ENCODE assay signal across 8 mouse cellular contexts in genomic region chr9:106288864-106289263, GRCm38 (mm10). TPM values are rescaled to one million over a fixed set of nuclear protein-coding genes. Genes with fewer than 3 reads are reported as not detected.
DNase-seq lines count a peak whose midpoint lies in the region; ATAC-seq and TF ChIP-seq lines count a peak whose summit lies in the region.

No protein-coding gene starts in this region.

- intact Hi-C loops in heart, adult 2 months (cut with DNase I) = loop anchor here (1.0 to 5.0 kb wide), 2 partner anchors 132 to 188 kb away; partner anchors contain the start of genes Parp3 and Rrp9

- H3K27ac ChIP-seq in embryonic facial prominence, embryonic 12.5 days = no peak overlapping the region
- no peak overlapping the region for H3K27ac ChIP-seq in heart, adult 2 months
- H3K27ac ChIP-seq in limb, embryonic 14.5 days (replicated peaks; ENCODE audit: low read depth, low read length) = no peak overlapping the region
- H3K27ac ChIP-seq in stomach, embryonic 16.5 days (ENCODE audit: low read length) = no peak overlapping the region

- no peaks in the 10 kb centered on the region for H3K79me2 ChIP-seq in heart, adult 2 months (replicated peaks; ENCODE audit: control insufficient read depth, insufficient read depth, low read length)

- H3K9me3 ChIP-seq in embryonic facial prominence, embryonic 12.5 days = no peaks in the 10 kb centered on the region
- no peaks in the 10 kb centered on the region for H3K9me3 ChIP-seq in limb, embryonic 14.5 days (ENCODE audit: control insufficient read depth, low read length)
- H3K9me3 ChIP-seq in stomach, embryonic 16.5 days (replicated peaks; ENCODE audit: control insufficient read depth, low read length) = no peaks in the 10 kb centered on the region

- 0 out of 2 replicates have a peak, but pooled peaks have one; percentile 70 for TF ChIP-seq EP300 in heart, adult 2 months (IDR thresholded peaks at IDR 0.05; ENCODE audit: insufficient read depth, low read depth, low read length)

- peaks cover 38% of the 10 kb centered on the region for H3K36me3 ChIP-seq in embryonic facial prominence, embryonic 12.5 days
- H3K36me3 ChIP-seq in heart, adult 2 months (ENCODE audit: control insufficient read depth, insufficient read depth, low read length) = no peaks in the 10 kb centered on the region
- H3K36me3 ChIP-seq in limb, embryonic 14.5 days (ENCODE audit: control insufficient read depth, insufficient read depth, low read length) = peaks cover 21% of the 10 kb centered on the region
- H3K36me3 ChIP-seq in stomach, embryonic 16.5 days (ENCODE audit: control insufficient read depth, insufficient read depth, low read length) = no peaks in the 10 kb centered on the region

- peak; percentile 76 for DNase-seq in A20 (ENCODE audit: low read depth, low spot score)
- peak; percentile 86 for DNase-seq in adrenal gland, postnatal 10 days
- DNase-seq in heart, adult 2 months = peak; percentile 74 to 79
- peak; percentile 88 for DNase-seq in kidney, adult 9 months
- peak; percentile 74 for DNase-seq in limb, embryonic 14.5 days (ENCODE audit: low spot score)
- peak; percentile 84 for DNase-seq in naive thymus-derived CD4-positive, alpha-beta T cell, adult 2 months (ENCODE audit: low read depth)

- no peak overlapping the region for H3K9ac ChIP-seq in embryonic facial prominence, embryonic 12.5 days
- no peak overlapping the region for H3K9ac ChIP-seq in heart, adult 2 months (ENCODE audit: low read depth, low read length)
- no peak overlapping the region for H3K9ac ChIP-seq in limb, embryonic 14.5 days (ENCODE audit: low read depth, low read length, severe bottlenecking)
- no peak overlapping the region for H3K9ac ChIP-seq in stomach, embryonic 16.5 days (ENCODE audit: low read length)

- H3K27me3 ChIP-seq in embryonic facial prominence, embryonic 12.5 days = no peaks in the 10 kb centered on the region
- H3K27me3 ChIP-seq in heart, adult 2 months (ENCODE audit: control insufficient read depth, insufficient read depth, low read length) = no peaks in the 10 kb centered on the region
- no peaks in the 10 kb centered on the region for H3K27me3 ChIP-seq in limb, embryonic 14.5 days (ENCODE audit: control insufficient read depth, insufficient read depth, low read length)
- no peaks in the 10 kb centered on the region for H3K27me3 ChIP-seq in stomach, embryonic 16.5 days (ENCODE audit: control insufficient read depth, insufficient read depth, low read length)

- H3K4me3 ChIP-seq in embryonic facial prominence, embryonic 12.5 days = no peak overlapping the region
- H3K4me3 ChIP-seq in heart, adult 2 months = no peak overlapping the region
- H3K4me3 ChIP-seq in limb, embryonic 14.5 days (replicated peaks; ENCODE audit: low read length) = no peak overlapping the region
- no peak overlapping the region for H3K4me3 ChIP-seq in stomach, embryonic 16.5 days (replicated peaks; ENCODE audit: low read length)

- 0 out of 2 replicates have a peak, but pooled peaks have one; percentile 29 for ATAC-seq in embryonic facial prominence, embryonic 12.5 days (ENCODE audit: insufficient number of reproducible peaks, insufficient read depth, low FRiP score, low TSS enrichment)
- ATAC-seq in limb, embryonic 14.5 days (ENCODE audit: low FRiP score, low read depth) = peak; percentile 76
- ATAC-seq in stomach, embryonic 16.5 days (ENCODE audit: insufficient read depth, low FRiP score) = peak; percentile 51; the same call in 1 of the 2 replicates

- no peaks in the 10 kb centered on the region for H3K4me1 ChIP-seq in embryonic facial prominence, embryonic 12.5 days
- H3K4me1 ChIP-seq in heart, adult 2 months (ENCODE audit: control insufficient read depth, insufficient read depth, low read length) = peaks cover 3% of the 10 kb centered on the region; the same call in 1 of the 2 replicates
- H3K4me1 ChIP-seq in limb, embryonic 14.5 days (ENCODE audit: control insufficient read depth, insufficient read depth, low read length) = no peaks in the 10 kb centered on the region
- H3K4me1 ChIP-seq in stomach, embryonic 16.5 days (ENCODE audit: control insufficient read depth, insufficient read depth, low read length) = no peaks in the 10 kb centered on the region

- WGBS in embryonic facial prominence, embryonic 12.5 days = 22% methylated on average over 3 of the region's 3 CpGs
- WGBS in heart, adult 2 months = 26% methylated on average over 3 of the region's 3 CpGs
- 25% methylated on average over 3 of the region's 3 CpGs for WGBS in limb, embryonic 14.5 days
- WGBS in stomach, embryonic 16.5 days = 32% methylated on average over 3 of the region's 3 CpGs

- no peak for TF ChIP-seq POLR2A in heart, adult 2 months (IDR thresholded peaks at IDR 0.05; ENCODE audit: insufficient read depth, low read depth, low read length)
- TF ChIP-seq POLR2A in limb, embryonic 14.5 days (IDR thresholded peaks at IDR 0.05; ENCODE audit: borderline replicate concordance, extremely low read depth, insufficient read depth, insufficient read length) = no peak

- TF ChIP-seq CTCF in heart, adult 2 months (IDR thresholded peaks at IDR 0.05) = peak; percentile 89

- H3K4me2 ChIP-seq in embryonic facial prominence, embryonic 12.5 days (replicated peaks) = no peak overlapping the region
- no peak overlapping the region for H3K4me2 ChIP-seq in limb, embryonic 14.5 days (replicated peaks; ENCODE audit: low read depth, low read length, severe bottlenecking)
- no peak overlapping the region for H3K4me2 ChIP-seq in stomach, embryonic 16.5 days (ENCODE audit: low read depth, low read length)

RNA-seq across cellular contexts. Expression of gene Poc1a, which starts 8.0 kb away (rescaled TPM):
- total RNA-seq in adrenal gland, postnatal 10 days (2021) = 1 to 10 TPM; 7.3 to 8.8 TPM
- polyA plus RNA-seq in embryonic facial prominence, embryonic 12.5 days (2016; fragmentation: Nextera tagmentation; extraction: Ambion mirVana) = 25.7 and 27.9 TPM in 2 replicates
- total RNA-seq in heart, adult 2 months (2021) = 1 to 10 TPM; 3.2 to 4.0 TPM
- 5.9 and 6.2 TPM in 2 replicates for polyA plus RNA-seq in heart, adult 2 months (2012; rRNA removed)
- polyA plus RNA-seq in limb, embryonic 14.5 days (2012; rRNA removed) = 20.1 and 25.9 TPM in 2 replicates
- polyA plus RNA-seq in limb, embryonic 14.5 days (2014; fragmentation: Nextera tagmentation; extraction: Ambion mirVana) = 17.4 and 20.2 TPM in 2 replicates
- 22.2 and 24.5 TPM in 2 replicates for polyA plus RNA-seq in stomach, embryonic 16.5 days (2015; fragmentation: Nextera tagmentation; extraction: Ambion mirVana)

RNA-seq across cellular contexts. Expression of gene Alas1, which starts 40.4 kb away (rescaled TPM):
- 1,000 to 10,000 TPM in 1 of 2 experiments, 100 to 1,000 TPM in 1; 940 to 1,609 TPM for total RNA-seq in adrenal gland, postnatal 10 days (2021)
- 97.8 and 107 TPM in 2 replicates for polyA plus RNA-seq in embryonic facial prominence, embryonic 12.5 days (2016; fragmentation: Nextera tagmentation; extraction: Ambion mirVana)
- total RNA-seq in heart, adult 2 months (2021) = 100 to 1,000 TPM; 438 to 443 TPM
- polyA plus RNA-seq in heart, adult 2 months (2012; rRNA removed) = 382 and 470 TPM in 2 replicates
- 83.3 and 97.2 TPM in 2 replicates for polyA plus RNA-seq in limb, embryonic 14.5 days (2012; rRNA removed)
- polyA plus RNA-seq in limb, embryonic 14.5 days (2014; fragmentation: Nextera tagmentation; extraction: Ambion mirVana) = 89.3 and 95.4 TPM in 2 replicates
- 131 and 135 TPM in 2 replicates for polyA plus RNA-seq in stomach, embryonic 16.5 days (2015; fragmentation: Nextera tagmentation; extraction: Ambion mirVana)
